Mouse (Mus musculus) forebrain, embryonic 13.5 days (tissue): ENCODE measurements around the gene Lrrc73. TPM values are rescaled to one million over a fixed set of nuclear protein-coding genes. Genes with fewer than 3 reads are reported as not detected.
A peak's percentile ranks its signal among the peaks of the same experiment; 100 is the strongest.

Experiments used
- ATAC-seq: fragments of 200-750 bp; cut with Nextera tagmentation; 2 replicates; pipeline ENCODE4 v1.8.0; 2017
- H3K27ac ChIP-seq: fragments of 300-500 bp; sonication (generic); 2 replicates; pipeline ENCODE4 v1.5.1; 2015; ENCODE audit warnings: inconsistent platforms, mild to moderate bottlenecking, moderate library complexity
- H3K27me3 ChIP-seq: fragments of 300-500 bp; sonication (generic); 2 replicates; pipeline ENCODE4 v1.6.1; 2015; ENCODE audit warnings: mild to moderate bottlenecking, inconsistent platforms
- H3K36me3 ChIP-seq: fragments of 300-500 bp; sonication (generic); 2 replicates; pipeline ENCODE4 v1.6.1; 2015; ENCODE audit warnings: mild to moderate bottlenecking, inconsistent platforms; ENCODE audit not compliant: poor library complexity, severe bottlenecking
- H3K4me1 ChIP-seq: fragments of 300-500 bp; sonication (generic); 2 replicates; pipeline ENCODE4 v1.6.1; 2015; ENCODE audit warnings: inconsistent platforms
- H3K4me2 ChIP-seq: fragments of 300-500 bp; sonication (generic); 2 replicates; pipeline ENCODE4 v1.6.1; 2015; ENCODE audit warnings: inconsistent platforms, mild to moderate bottlenecking, moderate library complexity
- H3K4me3 ChIP-seq: fragments of 300-500 bp; sonication (generic); 2 replicates; pipeline ENCODE4 v1.5.1; 2015; ENCODE audit warnings: mild to moderate bottlenecking, inconsistent platforms
- H3K9ac ChIP-seq: fragments of 300-500 bp; sonication (generic); 2 replicates; pipeline ENCODE4 v1.6.1; 2015; ENCODE audit warnings: mild to moderate bottlenecking, inconsistent platforms
- H3K9me3 ChIP-seq: fragments of 300-500 bp; sonication (generic); replicated peaks from 2 replicates; pipeline ENCODE4 v1.6.1; 2016; ENCODE audit warnings: inconsistent platforms
- WGBS: fragments of 180-500 bp; shearing (Covaris S2); methylation state at CpG from one replicate; pipeline ENCODE4 v1.1.7; 2015; 5-methylcytosine and 5-hydroxymethylcytosine counted together
- microRNA counts: library from miRNA; unstranded; fragments of <30 nt; microRNA quantifications from one replicate; lab custom pipeline; 2016
- microRNA-seq: library from miRNA; unstranded; fragments of <30 nt; microRNA quantifications from one replicate; pipeline ENCODE4, GENCODE M21; 2016
- polyA plus RNA-seq: library from polyadenylated mRNA; unstranded; fragments of >200 nt; fragmentation: Nextera tagmentation; extraction: Ambion mirVana; gene quantifications from 2 replicates; pipeline ENCODE4 v1.2.1, GENCODE M21; 2015

The Lrrc73 gene
- polyA plus RNA-seq, 1 experiment from 2014 or later = 4.9 TPM

GRCm38 (mm10) chr17:46298220-46298913 lies 45.0 kb downstream of the Lrrc73 start:
- under 1% methylated on average over 44 of the region's 48 CpGs for WGBS

GRCm38 (mm10) chr17:46301892-46302291 lies 48.6 kb downstream of the Lrrc73 start:
- Histone ChIP-seq H3K27ac (no peak overlapping the region), H3K9me3 (no peaks in the 10 kb centered on the region), H3K4me2 (no peak overlapping the region), H3K4me3 (no peak overlapping the region), H3K4me1 (peaks cover 20% of the 10 kb centered on the region), H3K27me3 (peaks cover 42% of the 10 kb centered on the region), H3K9ac (no peak overlapping the region), H3K36me3 (peaks cover 20% of the 10 kb centered on the region)
- no peak for ATAC-seq
- WGBS = 78% methylated on average over 12 of the region's 12 CpGs

More at GRCm38 (mm10) chr17:46298220-46298913, 45.0 kb downstream of the Lrrc73 start:
- Histone ChIP-seq H3K4me3 (peak overlapping the region; percentile 66), H3K27ac (peak overlapping the region; percentile 16; the same call in 1 of the 2 replicates), H3K36me3 (peaks cover 4% of the 10 kb centered on the region; the same call in 1 of the 2 replicates), H3K4me1 (peaks cover 20% of the 10 kb centered on the region), H3K4me2 (peak overlapping the region; percentile 99), H3K9ac (peak overlapping the region; percentile 71), H3K27me3 (peaks cover 71% of the 10 kb centered on the region), H3K9me3 (no peaks in the 10 kb centered on the region)
- peak; percentile 86 for ATAC-seq

DNA sequence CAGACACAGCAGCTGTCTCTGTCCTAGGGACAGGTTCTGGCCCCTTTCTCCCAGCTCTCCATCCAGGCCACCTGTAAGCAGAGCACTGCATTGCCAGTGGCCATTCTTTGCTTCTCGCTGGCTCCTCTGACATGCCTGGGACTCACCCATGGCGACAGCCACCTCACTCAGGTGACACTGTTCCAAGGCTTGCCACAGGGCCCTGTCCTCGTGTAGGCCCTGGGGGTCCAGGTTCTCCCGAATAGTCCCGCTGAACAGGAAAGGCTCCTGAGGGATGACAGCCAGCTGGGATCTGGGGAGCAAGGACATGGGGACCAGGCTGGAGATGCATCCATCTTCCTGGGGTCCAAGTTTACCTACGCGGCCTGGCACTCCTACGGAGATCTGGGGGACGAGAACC lies 50.9 kb downstream of the Lrrc73 start:
- Histone ChIP-seq H3K4me1 (no peaks in the 10 kb centered on the region), H3K4me2 (no peak overlapping the region), H3K9ac (no peak overlapping the region), H3K36me3 (peaks cover 20% of the 10 kb centered on the region), H3K9me3 (no peaks in the 10 kb centered on the region), H3K4me3 (no peak overlapping the region), H3K27me3 (peaks cover 21% of the 10 kb centered on the region), H3K27ac (no peak overlapping the region)
- WGBS = 89% methylated on average over 9 of the region's 9 CpGs
- ATAC-seq = no peak

MicroRNAs within 50 kb of the gene (microRNA counts, 519-probe panel; counts per million panel counts)
- 177 counts per million, percentile 53 among the panel's probes with 10 or more counts for microRNA mmu-miR-693-3p (lab: Ali Mortazavi, UCI)
- 177 counts per million, percentile 53 among the panel's probes with 10 or more counts for microRNA mmu-miR-693-5p (lab: Ali Mortazavi, UCI)

Small RNAs within 50 kb of the gene (microRNA-seq; reads per million reads assigned to microRNA genes)
- not detected for gene Mir693

Other genes starting within 250 kb of the Lrrc73 start
- 2.7 and 3.7 TPM in 2 replicates for gene Vegfa, start 221.2 kb upstream of the Lrrc73 start, polyA plus RNA-seq
- 136 and 137 TPM in 2 replicates for gene Mrps18a, start 142.5 kb upstream of the Lrrc73 start, polyA plus RNA-seq
- gene Rsph9, start 109.3 kb upstream of the Lrrc73 start, polyA plus RNA-seq = 22.1 and 26.1 TPM in 2 replicates
- gene Mad2l1bp, start 100.0 kb upstream of the Lrrc73 start, polyA plus RNA-seq = 30.9 and 31.9 TPM in 2 replicates
- gene Gtpbp2, start 92.5 kb upstream of the Lrrc73 start, polyA plus RNA-seq = 38.3 and 43.1 TPM in 2 replicates
- 10.9 and 11.2 TPM in 2 replicates for gene Polh, start 50.9 kb upstream of the Lrrc73 start, polyA plus RNA-seq
- gene Xpo5, start 50.7 kb upstream of the Lrrc73 start, polyA plus RNA-seq = 45.0 and 51.3 TPM in 2 replicates
- 96.1 and 110 TPM in 2 replicates for gene Polr1c, start 5.5 kb upstream of the Lrrc73 start, polyA plus RNA-seq
- 80.3 and 84.0 TPM in 2 replicates for gene Yipf3, start 5.5 kb upstream of the Lrrc73 start, polyA plus RNA-seq
- gene Tjap1, start 29.5 kb downstream of the Lrrc73 start, polyA plus RNA-seq = 36.9 and 38.9 TPM in 2 replicates
- gene Dlk2, start 43.9 kb downstream of the Lrrc73 start, polyA plus RNA-seq = 2.6 and 2.9 TPM in 2 replicates
- gene Abcc10, start 74.8 kb downstream of the Lrrc73 start, polyA plus RNA-seq = 6.3 and 6.4 TPM in 2 replicates
- gene Zfp318, start 130.2 kb downstream of the Lrrc73 start, polyA plus RNA-seq = 7.2 and 11.0 TPM in 2 replicates
- gene Crip3, start 175.4 kb downstream of the Lrrc73 start, polyA plus RNA-seq = 0.75 and 0.89 TPM in 2 replicates
- 0.13 TPM in 1 of 2 replicates, not detected in the other for gene Slc22a7, start 184.9 kb downstream of the Lrrc73 start, polyA plus RNA-seq
- 3.7 and 4.1 TPM in 2 replicates for gene Ttbk1, start 234.1 kb downstream of the Lrrc73 start, polyA plus RNA-seq
- gene Dnph1, start 243.2 kb downstream of the Lrrc73 start, polyA plus RNA-seq = 51.2 and 59.0 TPM in 2 replicates